Mouse (Mus musculus) midbrain, postnatal 0 days (tissue): ENCODE results near the gene Pten. TPM values are rescaled to one million over a fixed set of nuclear protein-coding genes. Genes with fewer than 3 reads are reported as not detected.

ENCODE experiments used
- ATAC-seq: fragments of 200-750 bp; cut with Nextera tagmentation; 2 replicates; pipeline ENCODE4 v1.8.0; 2017; ENCODE audit warnings: moderate number of reproducible peaks, mild to moderate bottlenecking, moderate TSS enrichment, moderate library complexity; ENCODE audit not compliant: low FRiP score
- DNase-seq: peaks from one replicate; pipeline ENCODE4 v3.0.0-alpha.2; 2015; ENCODE audit warnings: low spot score
- H3K27ac ChIP-seq: fragments of 300-500 bp; sonication (generic); 2 replicates; pipeline ENCODE4 v1.5.1; 2014; ENCODE audit warnings: low read depth, mild to moderate bottlenecking, low read length, mixed read lengths
- H3K27me3 ChIP-seq: fragments of 300-500 bp; sonication (generic); 2 replicates; pipeline ENCODE4 v1.6.1; 2014; ENCODE audit warnings: low read length, control low read depth, mixed read lengths; ENCODE audit not compliant: insufficient read depth
- H3K36me3 ChIP-seq: fragments of 300-500 bp; sonication (generic); 2 replicates; pipeline ENCODE4 v1.6.1; 2014; ENCODE audit warnings: low read length, control low read depth, mixed read lengths; ENCODE audit not compliant: insufficient read depth
- H3K4me1 ChIP-seq: fragments of 300-500 bp; sonication (generic); 2 replicates; pipeline ENCODE4 v1.6.1; 2014; ENCODE audit warnings: mild to moderate bottlenecking, control low read depth, antibody characterized with exemption, low read length, mixed read lengths; ENCODE audit not compliant: insufficient read depth
- H3K4me2 ChIP-seq: fragments of 300-500 bp; sonication (generic); 2 replicates; pipeline ENCODE4 v1.6.1; 2014; ENCODE audit warnings: low read depth, mild to moderate bottlenecking, low read length, mixed read lengths; ENCODE audit not compliant: poor library complexity, severe bottlenecking
- H3K4me3 ChIP-seq: fragments of 300-500 bp; sonication (generic); 2 replicates; pipeline ENCODE4 v1.5.1; 2014; ENCODE audit warnings: low read depth, mild to moderate bottlenecking, low read length, moderate library complexity
- H3K9ac ChIP-seq: fragments of 300-500 bp; sonication (generic); replicated peaks from 2 replicates; pipeline ENCODE4 v1.6.1; 2014; ENCODE audit warnings: mild to moderate bottlenecking, low read length, moderate library complexity, mixed read lengths; ENCODE audit not compliant: poor library complexity, severe bottlenecking
- H3K9me3 ChIP-seq: fragments of 300-500 bp; sonication (generic); 2 replicates; pipeline ENCODE4 v1.6.1; 2016; ENCODE audit warnings: low read length, control low read depth
- CTCF ChIP-seq: IDR thresholded peaks from 2 replicates; pipeline ENCODE4 v1.5.1; 2016; ENCODE audit warnings: antibody characterized with exemption, mild to moderate bottlenecking
- WGBS: fragments of 180-500 bp; shearing (Covaris S2); extraction: QIAGEN DNeasy Blood & Tissue Kit; methylation state at CpG from one replicate; pipeline ENCODE4 v1.1.7; 2014; 5-methylcytosine and 5-hydroxymethylcytosine counted together
- polyA plus RNA-seq: library from polyadenylated mRNA; unstranded; fragments of >200 nt; fragmentation: Nextera tagmentation; extraction: Ambion mirVana; gene quantifications from 2 replicates; pipeline ENCODE4 v1.2.1, GENCODE M21; 2015
- total RNA-seq: library from RNA; depleted of rRNA; stranded (reverse); fragments of >200 nt; gene quantifications from 2 replicates; pipeline ENCODE4 v1.2.3, GENCODE M21; 2014

Gene Pten
- total and polyA plus RNA-seq, 2 experiments from 2014 or later, result 14.0 to 117 TPM

DNA sequence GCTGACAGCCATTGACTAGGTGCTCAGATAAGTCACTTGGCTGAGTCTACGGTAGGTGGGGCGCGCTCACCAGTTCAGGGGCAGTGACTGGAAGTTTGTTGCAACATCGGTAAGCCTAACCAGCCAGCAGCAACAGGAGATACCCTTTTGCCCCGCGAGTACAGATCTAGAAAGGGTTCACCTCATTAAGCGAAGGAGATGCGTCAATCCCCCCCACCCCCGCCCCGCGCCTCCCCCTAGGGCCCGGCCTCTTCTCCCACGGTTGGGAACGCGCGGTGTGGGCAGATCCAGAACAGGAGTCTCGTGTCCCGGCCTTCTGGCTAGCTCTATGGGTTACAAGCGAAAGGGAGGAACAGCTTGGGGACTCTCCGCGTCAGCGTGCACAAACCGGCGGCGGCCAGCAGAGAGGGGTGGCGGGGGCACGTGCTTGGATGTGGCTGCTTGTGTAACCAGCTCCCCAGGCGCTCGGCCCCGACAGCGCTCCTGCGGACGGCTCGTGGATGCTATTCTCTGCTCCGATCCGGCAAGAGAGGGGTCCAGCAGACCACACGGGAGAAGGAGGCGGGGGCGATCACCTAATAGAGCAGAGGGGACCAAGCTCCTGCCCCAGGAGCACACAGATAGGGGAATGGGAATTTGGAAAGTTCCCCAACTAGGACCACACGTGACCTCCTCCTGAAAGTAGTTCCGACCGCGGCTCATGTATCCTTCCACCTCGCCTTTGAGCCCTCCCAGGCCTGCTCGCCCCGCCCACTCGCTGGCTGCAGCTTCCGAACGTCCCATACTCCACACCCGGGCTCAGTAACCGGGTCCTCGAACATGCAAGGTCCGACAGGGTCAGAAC, 1.3 kb upstream of the Pten start:
- Histone ChIP-seq H3K27ac (peak overlapping the region; percentile 99), H3K4me2 (peak overlapping the region; percentile 90), H3K4me3 (peak overlapping the region; percentile 97), H3K9ac (peak overlapping the region; percentile 95), H3K4me1 (peaks cover 3% of the 10 kb centered on the region; the same call in 1 of the 2 replicates), H3K9me3 (no peaks in the 10 kb centered on the region), H3K36me3 (no peaks in the 10 kb centered on the region), H3K27me3 (no peaks in the 10 kb centered on the region)
- peak; percentile 98 for DNase-seq
- ATAC-seq, result peak; percentile 85
- WGBS, result under 1% methylated on average over 52 of the region's 53 CpGs
- TF ChIP-seq CTCF, result peak; percentile 56

- TF ChIP-seq CTCF, result peak; percentile 47
- Histone ChIP-seq H3K9me3 (no peaks in the 10 kb centered on the region), H3K4me3 (peak overlapping the region; percentile 97), H3K4me1 (peaks cover 3% of the 10 kb centered on the region; the same call in 1 of the 2 replicates), H3K4me2 (peak overlapping the region; percentile 90), H3K27ac (peak overlapping the region; percentile 99), H3K9ac (peak overlapping the region; percentile 95), H3K36me3 (no peaks in the 10 kb centered on the region), H3K27me3 (no peaks in the 10 kb centered on the region)
- no peak for DNase-seq
- 0% methylated on average over 14 of the region's 14 CpGs for WGBS
- ATAC-seq, result peak; percentile 83
Observed at GRCm38 (mm10) chr19:32756636-32756899, 729 bp upstream of the Pten start.

DNA sequence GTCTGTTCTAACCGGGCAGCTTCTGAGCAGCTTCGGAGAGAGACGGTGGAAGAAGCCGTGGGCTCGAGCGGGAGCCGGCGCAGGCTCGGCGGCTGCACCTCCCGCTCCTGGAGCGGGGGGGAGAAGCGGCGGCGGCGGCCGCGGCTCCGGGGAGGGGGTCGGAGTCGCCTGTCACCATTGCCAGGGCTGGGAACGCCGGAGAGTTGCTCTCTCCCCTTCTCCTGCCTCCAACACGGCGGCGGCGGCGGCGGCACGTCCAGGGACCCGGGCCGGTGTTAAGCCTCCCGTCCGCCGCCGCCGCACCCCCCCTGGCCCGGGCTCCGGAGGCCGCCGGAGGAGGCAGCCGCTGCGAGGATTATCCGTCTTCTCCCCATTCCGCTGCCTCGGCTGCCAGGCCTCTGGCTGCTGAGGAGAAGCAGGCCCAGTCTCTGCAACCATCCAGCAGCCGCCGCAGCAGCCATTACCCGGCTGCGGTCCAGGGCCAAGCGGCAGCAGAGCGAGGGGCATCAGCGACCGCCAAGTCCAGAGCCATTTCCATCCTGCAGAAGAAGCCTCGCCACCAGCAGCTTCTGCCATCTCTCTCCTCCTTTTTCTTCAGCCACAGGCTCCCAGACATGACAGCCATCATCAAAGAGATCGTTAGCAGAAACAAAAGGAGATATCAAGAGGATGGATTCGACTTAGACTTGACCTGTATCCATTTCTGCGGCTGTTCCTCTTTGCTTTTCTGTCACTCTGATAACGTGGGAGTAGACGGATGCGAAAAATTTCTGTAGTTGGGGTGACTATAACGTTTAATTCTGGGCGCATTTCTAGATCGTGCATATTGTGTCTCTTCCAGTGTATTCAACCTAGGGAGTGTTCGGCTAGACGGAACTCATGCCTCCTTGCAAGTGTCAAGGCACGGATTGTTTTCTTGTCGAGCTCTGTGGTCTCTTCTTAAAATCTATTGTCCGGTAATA, 815 bp downstream of the Pten start:
- under 1% methylated on average over 41 of the region's 69 CpGs for WGBS
- ATAC-seq (peak; percentile 3), DNase-seq (peak; percentile 65)
- Histone ChIP-seq H3K4me1 (peaks cover 7% of the 10 kb centered on the region; the same call in 1 of the 2 replicates), H3K4me2 (peak overlapping the region; percentile 90), H3K36me3 (no peaks in the 10 kb centered on the region), H3K9ac (peak overlapping the region; percentile 95), H3K27ac (peak overlapping the region; percentile 99), H3K4me3 (peak overlapping the region; percentile 97), H3K27me3 (no peaks in the 10 kb centered on the region), H3K9me3 (no peaks in the 10 kb centered on the region)
- TF ChIP-seq CTCF, result no peak

GRCm38 (mm10) chr19:32758793-32759161, 1.5 kb downstream of the Pten start:
- WGBS, result under 1% methylated on average over 11 of the region's 11 CpGs
- DNase-seq (no peak), ATAC-seq (no peak)
- Histone ChIP-seq H3K4me2 (peak overlapping the region; percentile 90), H3K9ac (peak overlapping the region; percentile 95), H3K4me1 (peaks cover 8% of the 10 kb centered on the region; the same call in 1 of the 2 replicates), H3K27ac (peak overlapping the region; percentile 99), H3K4me3 (peak overlapping the region; percentile 97), H3K9me3 (no peaks in the 10 kb centered on the region), H3K27me3 (no peaks in the 10 kb centered on the region), H3K36me3 (no peaks in the 10 kb centered on the region)
- TF ChIP-seq CTCF, result no peak

- TF ChIP-seq CTCF, result no peak
- ATAC-seq, result no peak
- H3K27me3 ChIP-seq, result no peaks in the 10 kb centered on the region
- H3K27ac ChIP-seq, result no peak overlapping the region
- H3K4me3 ChIP-seq, result peak overlapping the region; percentile 97
- H3K36me3 ChIP-seq, result no peaks in the 10 kb centered on the region
- peak overlapping the region; percentile 95 for H3K9ac ChIP-seq
- no peaks in the 10 kb centered on the region for H3K9me3 ChIP-seq
- H3K4me1 ChIP-seq, result peaks cover 8% of the 10 kb centered on the region; the same call in 1 of the 2 replicates
- peak overlapping the region; percentile 90 for H3K4me2 ChIP-seq
- no peak for DNase-seq
- WGBS, result under 1% methylated on average over 8 of the region's 8 CpGs
Observed at GRCm38 (mm10) chr19:32759357-32760024, 2.2 kb downstream of the Pten start.
